Mouse (Mus musculus) bone marrow macrophage, adult 2 months (primary cell): ENCODE measurements around the gene 4930432K21Rik.

ENCODE experiments used
- CTCF ChIP-seq: IDR thresholded peaks from 2 replicates; pipeline ENCODE4 v1.5.1; 2012; ENCODE audit warnings: low read depth, mild to moderate bottlenecking, low read length, moderate library complexity
- POLR2A ChIP-seq: IDR thresholded peaks from 2 replicates; pipeline ENCODE4 v1.6.1; 2012; ENCODE audit warnings: mild to moderate bottlenecking, low read depth, low read length, borderline replicate concordance

DNA sequence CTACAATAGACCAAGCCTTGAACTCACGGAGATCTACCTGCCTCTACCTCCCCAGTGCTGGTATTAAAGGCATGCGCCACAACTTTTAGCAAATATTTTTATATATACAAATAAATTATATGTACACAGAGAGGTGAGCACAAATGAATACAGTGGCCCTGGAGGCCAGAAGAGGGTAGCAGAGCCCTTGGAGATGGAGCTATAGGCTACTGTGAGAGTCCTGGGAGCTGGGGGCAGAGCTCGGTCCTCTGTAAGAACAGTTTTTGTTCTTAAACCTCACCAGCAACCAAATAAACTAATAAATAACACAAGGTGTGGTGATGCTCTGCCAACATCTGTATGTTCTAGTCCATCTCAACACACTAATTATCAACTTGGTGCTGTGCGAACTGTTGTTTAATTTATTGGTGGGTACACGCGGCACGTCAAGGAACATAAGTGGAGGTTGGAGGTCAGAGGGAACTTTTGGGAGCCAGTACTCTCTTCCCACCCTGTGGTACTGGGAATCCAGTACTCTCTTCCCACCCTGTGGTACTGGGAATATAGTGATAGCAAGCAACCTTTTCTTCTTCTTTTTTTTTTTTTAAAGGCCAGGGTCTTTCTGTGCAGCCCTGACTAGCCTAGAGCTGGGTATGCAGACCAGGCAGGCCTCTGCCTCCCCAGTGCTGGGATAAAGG is 42.5 kb downstream of the 4930432K21Rik start:
- no peak for TF ChIP-seq CTCF
- TF ChIP-seq POLR2A: no peak
